Mouse (Mus musculus) kidney, adult 11 months (tissue): ENCODE measurements around the gene Esrrg.

Experiments used
- DNase-seq: peaks from one replicate; pipeline ENCODE4 v3.0.0; 2022

Gene Esrrg

DNA sequence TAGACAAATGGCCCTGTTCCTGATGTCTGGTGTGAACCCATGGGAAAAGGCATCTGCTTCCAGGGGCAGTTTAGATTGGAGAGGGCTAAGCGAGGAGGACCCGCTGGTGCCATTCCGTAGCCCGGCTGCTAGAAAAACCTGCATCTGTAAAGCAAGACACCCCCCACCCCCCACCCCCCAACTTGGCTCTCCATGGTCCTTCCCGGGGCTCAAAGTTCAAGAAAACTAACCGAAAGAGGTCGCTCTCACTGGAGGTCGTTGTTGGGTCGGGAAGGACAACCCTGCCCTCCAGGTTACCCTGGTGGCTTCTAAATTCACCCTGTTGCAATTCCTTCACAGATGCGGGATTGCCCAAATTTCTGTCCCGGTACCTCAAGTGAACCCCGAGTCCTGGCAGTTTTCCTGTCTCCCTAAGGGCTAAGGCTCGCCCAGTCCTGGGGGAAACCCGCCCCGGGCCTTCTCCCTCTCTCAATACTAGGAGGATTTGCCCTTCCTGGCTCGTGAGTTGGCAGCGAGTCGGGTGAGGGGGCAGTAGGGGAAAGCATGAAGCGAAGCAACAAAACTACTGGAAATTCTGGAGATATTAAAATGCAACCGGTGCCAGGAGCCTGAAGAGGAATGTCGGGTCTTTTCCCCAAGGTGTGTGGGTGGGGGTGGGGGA lies at the start of gene Esrrg:
Esrrg (plus strand) TSS at position 531 of the 661 bp plus-strand sequence.
- DNase-seq = peak; percentile 71

GRCm38 (mm10) chr1:187583982-187584381 lies 24.6 kb upstream of the Esrrg start:
- no peak for DNase-seq

GRCm38 (mm10) chr1:187586541-187587075 lies 22.0 kb upstream of the Esrrg start:
- DNase-seq = peak; percentile 72

DNA sequence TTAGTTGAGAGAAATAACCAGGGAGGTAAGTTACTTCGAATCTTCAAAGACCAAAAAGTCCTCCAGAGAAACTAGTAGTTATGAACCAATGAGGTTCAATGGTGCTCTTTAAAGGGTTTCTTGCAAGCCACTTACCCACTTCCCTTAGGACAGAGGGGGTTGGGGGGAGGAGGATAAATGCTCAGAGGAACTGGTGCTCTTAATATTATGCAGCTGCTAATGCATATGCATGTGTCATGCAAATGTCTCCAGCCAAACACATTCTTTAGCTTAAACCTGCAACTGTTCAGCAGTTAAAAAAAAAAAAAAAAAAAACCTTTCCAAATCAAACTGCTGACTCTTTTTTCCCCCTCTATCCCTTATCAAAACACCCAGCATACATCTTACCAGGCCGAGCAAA lies 5.6 kb upstream of the Esrrg start:
- DNase-seq = no peak

DNA sequence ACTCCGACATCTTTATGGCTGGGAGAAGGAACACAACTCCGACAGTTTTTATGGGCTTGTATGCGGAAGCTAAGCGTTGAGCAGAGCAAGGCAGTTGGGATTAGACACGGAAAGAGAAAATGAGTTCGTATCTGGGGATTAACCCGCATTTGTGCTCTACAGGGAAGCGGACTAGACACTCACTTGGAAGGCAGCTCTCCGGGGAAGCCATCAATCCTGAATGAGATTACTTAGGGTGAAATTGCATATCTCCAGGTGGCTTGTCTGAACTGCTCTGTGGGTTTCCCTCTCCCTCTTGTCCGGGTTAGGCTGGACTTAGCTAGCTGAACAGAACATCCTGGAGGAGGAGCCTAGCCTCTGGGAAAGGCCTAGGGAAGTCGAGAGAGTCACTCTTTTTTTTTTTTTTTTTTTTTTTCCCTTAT lies 4.5 kb upstream of the Esrrg start:
- DNase-seq = no peak

- no peak for DNase-seq
These were observed 3.8 kb upstream of the Esrrg start for GRCm38 (mm10) chr1:187604691-187605310.

DNA sequence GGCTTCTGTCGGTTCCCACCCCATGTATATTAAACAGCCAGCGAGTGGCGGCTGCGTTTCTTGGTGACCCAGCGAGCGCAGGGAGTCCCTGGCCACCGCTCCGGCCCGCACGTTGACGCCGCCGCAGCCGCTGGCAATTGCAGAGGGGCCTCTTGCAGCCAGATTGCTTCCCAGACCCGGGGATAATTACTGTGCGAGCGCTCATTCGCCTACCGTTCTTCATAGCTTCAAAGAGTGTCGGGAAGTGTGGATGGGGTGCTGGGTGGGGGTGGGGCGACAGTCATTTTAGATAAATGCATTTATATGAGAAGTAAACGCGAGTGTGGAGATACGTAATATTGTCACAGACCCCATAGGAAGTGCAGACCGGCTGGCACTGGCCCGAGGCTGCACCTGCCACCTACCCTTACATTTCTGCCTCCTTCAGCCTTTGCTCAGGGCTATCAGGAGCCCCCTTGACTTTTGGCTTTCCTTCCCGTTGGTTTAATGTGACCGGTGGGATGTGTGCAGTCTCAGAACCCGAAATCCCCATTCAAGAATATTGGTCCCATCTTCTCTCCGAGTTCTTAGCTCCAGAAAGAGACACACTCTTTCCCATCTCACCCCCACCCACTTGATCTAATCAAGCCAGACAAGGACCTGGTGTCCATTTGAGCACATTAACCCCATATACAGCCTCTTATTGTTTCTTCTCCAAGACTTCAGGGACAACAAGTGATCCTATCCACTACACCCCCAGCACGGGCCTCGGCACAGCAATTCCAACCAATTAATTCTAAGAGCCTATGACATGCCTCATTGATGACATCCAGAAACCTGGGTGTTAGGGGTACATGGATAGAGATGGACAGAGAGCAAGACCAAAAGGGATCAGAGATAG lies 3.0 kb upstream of the Esrrg start:
- no peak for DNase-seq

- DNase-seq = no peak
These were observed 2.1 kb upstream of the Esrrg start for GRCm38 (mm10) chr1:187606271-187607040.

DNA sequence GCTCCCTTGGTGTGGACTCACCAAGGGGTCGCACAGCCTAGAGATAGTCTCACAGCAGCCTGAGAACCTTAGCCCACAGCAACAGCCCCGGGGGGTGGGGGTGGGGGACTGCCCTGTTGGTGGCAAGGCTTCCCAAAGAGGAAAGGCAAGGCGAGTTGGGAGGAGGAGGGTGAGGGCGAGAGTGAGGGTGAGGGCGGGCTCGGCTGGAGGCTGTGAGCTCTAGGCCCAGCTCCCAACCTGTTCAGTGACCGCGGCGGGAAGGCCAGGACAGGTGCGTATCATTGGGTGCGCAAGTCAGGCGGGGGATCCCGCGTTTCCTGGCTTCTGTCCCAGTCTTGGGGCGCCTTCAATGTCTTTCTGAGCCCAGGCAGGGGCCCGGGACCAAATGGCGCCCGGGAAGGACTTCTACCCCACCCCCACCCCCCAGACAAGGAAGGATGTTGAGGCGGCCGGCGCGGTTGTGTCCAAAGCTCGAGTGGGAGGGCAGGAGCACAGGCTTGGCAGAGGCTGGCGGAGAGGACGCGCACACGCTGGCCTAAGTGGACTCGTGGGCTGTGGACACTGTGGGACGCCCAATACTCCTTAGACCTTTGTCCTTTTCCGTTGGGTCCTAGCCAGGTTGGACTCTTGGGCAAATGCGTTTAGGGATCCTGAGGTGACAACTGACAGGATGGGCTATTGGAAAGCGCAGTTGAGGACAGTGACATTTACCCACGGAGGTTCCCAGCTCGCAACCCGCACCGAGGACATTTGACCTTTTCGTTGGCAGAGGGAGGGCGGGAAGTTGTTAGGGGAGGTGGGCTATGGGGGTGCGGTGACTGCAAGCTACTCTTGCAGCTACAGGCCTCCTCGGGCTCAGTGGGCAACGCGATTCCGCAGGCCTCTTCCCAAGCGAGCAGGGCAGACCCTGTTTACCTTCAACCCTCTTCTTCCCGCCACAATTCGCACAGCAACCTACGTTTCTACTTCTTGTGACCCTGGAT lies 1.2 kb upstream of the Esrrg start:
- peak; percentile 50 for DNase-seq

DNA sequence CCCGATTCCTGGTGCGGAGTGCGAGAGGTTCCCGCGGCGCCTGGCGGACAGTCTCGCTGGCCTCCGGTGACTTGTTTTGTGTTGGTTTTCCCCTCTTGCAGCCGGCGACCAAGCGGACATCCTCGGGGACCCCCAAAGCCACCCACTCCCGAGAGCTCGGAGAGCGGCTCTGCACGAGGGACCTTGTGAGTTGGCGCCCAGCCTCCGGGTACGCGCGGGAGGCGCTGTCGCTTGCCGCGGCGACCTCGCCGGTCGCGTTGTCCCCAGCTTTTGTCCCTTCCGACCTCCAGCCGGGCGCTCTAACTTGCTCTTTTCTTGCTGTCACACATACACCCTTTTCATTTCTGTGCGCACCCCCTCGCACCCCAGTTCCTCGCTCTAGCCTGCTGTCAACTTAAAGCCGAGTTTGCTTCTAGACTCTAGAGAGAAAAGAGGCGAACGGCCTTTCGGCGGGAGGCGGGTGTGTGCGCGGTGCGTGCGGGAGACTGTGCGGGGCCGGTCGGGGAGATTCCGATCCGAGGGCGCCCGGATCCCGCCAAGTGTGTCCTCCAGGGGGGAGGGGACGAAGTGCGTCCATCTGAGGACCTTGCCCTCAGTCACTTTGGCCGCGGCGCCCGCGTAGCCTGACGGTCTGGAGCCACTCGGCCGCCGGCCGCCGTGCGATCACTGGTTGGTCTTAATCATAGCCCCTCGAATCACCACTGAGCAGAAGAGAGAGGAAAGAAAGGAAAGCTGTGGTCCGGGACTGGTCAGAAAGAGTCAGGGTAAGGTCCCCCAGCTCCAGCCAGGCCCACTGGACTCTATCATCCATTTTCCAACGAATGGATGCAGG lies 646 bp downstream of the Esrrg start:
- peak; percentile 69 for DNase-seq

DNA sequence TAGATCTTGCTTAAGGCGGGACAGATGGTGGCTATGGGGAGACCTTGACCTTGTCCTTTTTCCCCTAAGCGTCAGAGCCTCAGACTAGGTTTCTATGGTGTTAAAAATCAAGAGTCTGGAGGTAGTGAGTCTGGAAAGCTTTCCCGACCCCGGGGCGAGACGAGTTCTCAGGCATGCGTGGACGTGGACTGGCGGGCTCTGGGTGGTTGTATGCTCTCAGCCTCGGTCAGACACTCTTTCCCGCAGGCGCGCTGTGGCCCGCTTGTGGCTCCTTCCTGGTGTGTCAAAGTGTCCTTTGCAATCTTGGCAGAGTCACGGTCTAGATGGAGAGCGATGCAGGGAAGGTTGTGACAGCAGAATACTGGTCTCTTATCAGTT lies 1.3 kb downstream of the Esrrg start:
- peak; percentile 46 for DNase-seq

GRCm38 (mm10) chr1:187610336-187610948 lies 1.9 kb downstream of the Esrrg start:
- peak; percentile 60 for DNase-seq

GRCm38 (mm10) chr1:187611925-187612324 lies 3.3 kb downstream of the Esrrg start:
- DNase-seq = no peak

DNA sequence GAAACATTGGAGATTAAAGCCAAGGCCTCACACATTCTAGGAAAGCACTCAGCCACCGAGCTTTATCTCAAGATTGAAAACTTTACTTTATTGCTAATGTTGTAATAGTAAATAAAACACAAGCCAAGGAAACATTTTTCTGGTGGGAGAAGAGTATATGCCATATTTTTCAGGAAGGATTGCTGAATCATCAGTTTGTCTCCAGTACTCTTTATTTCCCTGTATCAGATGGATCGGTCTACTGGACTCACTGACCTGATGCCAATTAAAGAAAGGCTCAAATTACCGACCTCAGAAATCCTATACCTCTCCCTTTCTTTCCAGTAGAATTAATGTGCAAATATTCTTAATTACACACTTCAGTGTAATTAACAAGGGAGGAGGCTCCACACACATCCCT lies 4.7 kb downstream of the Esrrg start:
- no peak for DNase-seq

- DNase-seq = no peak
These were observed 15.4 kb downstream of the Esrrg start for GRCm38 (mm10) chr1:187623981-187624380.

DNA sequence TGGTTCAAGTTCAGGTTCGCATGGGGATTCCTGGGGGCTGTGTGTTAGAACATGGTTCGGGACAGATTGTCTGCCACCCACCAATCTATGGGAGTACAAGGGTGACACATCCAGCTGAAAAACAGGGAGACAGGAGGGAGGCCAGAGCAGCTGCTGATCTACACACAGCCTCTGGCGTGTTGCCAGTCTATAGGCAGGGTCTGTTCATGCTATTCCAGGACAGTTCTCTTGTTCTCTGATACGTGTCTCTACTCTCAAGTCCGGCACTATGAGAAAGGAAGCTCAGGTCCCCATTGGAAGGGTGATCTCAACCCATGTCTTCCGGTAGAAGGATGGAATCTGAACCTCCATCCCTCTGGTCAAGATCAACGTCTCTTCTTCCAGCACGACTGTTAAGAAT lies 21.8 kb downstream of the Esrrg start:
- no peak for DNase-seq

- DNase-seq = peak; percentile 46
These were observed 22.9 kb downstream of the Esrrg start for GRCm38 (mm10) chr1:187631486-187631885.

- DNase-seq = no peak
These were observed 36.7 kb downstream of the Esrrg start for GRCm38 (mm10) chr1:187645258-187645657.

- no peak for DNase-seq
These were observed 40.0 kb downstream of the Esrrg start for GRCm38 (mm10) chr1:187648551-187648950.

DNA sequence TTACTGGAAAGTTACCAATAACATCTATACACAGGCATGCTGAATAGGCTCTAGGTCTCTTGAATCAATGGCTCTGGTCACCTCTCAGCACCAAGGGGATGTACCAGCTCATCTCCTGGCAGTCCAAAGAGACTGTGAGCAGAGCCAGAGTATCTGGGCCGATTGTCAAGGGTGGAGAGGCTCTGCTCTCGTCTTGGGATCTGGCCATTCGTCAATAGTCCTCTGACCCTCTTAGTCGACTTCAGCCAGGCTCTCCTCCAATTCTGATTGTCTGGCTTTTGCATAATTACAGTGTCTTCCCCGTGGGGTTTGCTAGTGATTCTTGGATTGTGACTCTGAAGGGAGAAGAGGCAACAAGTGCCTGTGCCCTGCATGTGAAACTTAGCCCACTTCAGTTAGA lies 41.3 kb downstream of the Esrrg start:
- DNase-seq = no peak
